Mouse (Mus musculus) adrenal gland, adult 2 months (tissue): ENCODE data around the gene Casc1. TPM values are rescaled to one million over a fixed set of nuclear protein-coding genes. Genes with fewer than 3 reads are reported as not detected.

Experiments used
- DNase-seq: peaks from one replicate; pipeline ENCODE4 v3.0.0; 2021
- long read RNA-seq: library from polyadenylated mRNA; stranded (forward); transcript quantifications from one replicate; pipeline ENCODE4 v2.0.0, GENCODE M21; 2021
- polyA plus RNA-seq: library from polyadenylated mRNA; depleted of rRNA; stranded (reverse); fragments of >200 nt; gene quantifications from 2 replicates; pipeline ENCODE4 v1.2.3, GENCODE M21; 2012; rRNA removed
- total RNA-seq, 2 experiments: library from RNA; stranded (reverse); gene quantifications; 2 replicates each; pipeline ENCODE4 v1.2.3; 2021

The Casc1 gene
- total RNA-seq (under 1 TPM; 0.61 to 0.79 TPM), polyA plus RNA-seq (0.02 and 0.18 TPM in 2 replicates)
- long read RNA-seq = 0 reads

DNA sequence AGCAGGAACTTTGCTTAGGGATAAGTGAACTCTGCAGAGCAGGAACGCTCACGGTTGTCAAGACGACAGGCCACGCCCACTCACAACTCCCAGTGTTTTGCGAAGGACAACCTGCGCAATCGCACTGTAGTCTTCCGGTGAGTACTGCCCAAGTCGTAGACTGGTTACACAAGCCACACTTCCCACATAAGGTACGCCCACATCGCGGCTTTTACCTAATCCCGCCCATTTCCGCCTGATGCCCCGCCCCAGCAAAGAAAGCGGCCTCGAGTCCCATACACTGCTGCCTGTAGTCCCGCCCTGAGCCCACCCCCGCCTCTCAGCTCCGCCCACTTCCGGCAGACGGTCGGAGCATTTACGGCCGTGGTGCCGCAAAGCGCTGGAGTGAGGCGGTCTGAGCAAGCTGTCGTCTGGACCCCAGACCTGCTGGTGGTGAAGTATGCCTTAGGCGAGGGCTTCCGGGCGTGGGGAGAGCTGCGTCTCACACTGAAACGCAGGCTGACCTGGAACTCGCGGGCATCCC is at the start of gene Casc1, which contains the start of gene Etfrf1:
TSS of gene Casc1 (minus strand) at position 190 of the 523 bp plus-strand sequence.
TSS of gene Etfrf1 (plus strand) at position 319 of the 523 bp plus-strand sequence.
- DNase-seq = peak; percentile 99

DNA sequence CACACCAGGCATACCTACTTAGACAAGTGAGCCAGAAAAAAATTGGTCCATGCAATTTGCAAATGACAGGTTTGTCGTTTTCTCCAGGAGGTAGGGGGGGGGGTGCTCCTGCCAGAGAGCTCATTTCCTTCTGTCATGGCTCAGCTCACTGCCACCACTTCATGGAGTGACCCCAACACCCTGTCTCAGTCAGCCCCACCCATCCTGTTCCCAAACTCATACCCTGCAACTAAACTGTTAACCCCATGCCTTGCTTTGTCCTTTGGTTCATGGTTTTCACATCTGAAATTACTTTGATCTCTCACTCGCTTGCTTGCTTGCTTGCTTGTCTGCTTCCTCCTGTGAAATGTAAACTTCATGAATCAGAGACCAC is 45.9 kb upstream of the Casc1 start:
- DNase-seq = no peak

DNA sequence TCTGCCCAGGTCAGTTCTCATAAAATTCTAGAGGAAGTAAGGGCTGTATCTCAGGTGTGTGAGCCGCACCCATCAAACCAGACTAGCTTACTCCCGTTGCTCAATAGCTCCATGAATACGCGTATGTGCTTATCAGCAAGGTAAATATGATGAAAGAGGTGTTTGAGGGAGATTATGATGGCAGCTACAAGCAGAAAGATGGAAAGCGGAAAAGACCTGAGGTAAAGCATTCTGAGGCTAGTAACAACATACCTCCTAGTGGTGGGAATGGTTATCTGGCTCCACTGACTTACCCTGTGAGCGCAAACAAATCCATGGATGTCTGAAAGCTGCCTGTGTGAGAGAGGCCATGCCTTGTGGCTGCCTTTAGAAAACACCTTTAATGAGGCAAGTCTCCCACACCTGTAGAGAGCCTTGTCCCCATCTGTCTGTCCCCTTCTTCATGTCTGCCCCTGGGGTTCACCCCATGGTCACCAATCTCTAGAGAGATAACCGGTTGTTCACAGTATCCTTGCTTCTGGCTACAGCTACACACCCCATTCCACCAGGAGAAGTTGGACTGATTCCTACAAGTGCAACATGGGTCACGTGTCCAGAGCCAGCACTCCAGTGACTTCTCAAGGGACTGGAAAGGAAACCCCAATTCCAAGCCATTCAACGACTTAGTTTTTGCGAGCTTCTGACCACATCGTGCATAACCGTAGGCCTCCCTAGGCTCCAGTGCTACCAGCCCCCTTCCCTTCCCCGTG is 45.3 kb upstream of the Casc1 start:
- DNase-seq = peak; percentile 17

DNA sequence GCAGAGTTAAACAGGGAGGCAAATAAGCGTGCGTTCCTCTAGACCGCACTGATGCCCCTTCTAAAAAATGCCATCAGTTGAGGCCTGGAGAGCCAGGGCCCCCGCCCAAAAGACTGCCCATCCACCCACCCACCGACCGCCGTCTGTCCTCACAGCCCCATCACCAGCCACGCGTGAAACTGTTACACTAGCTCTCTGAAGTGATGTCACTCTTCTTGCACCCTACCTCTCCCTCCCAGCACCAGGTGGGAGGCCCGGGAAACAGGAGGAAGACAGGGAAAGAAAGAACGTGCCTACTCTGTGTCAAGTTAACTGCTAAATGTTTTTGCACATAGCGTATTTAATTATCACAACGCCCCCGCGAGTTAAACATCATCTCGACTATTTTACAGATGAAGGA is 40.0 kb upstream of the Casc1 start:
- DNase-seq = no peak

DNA sequence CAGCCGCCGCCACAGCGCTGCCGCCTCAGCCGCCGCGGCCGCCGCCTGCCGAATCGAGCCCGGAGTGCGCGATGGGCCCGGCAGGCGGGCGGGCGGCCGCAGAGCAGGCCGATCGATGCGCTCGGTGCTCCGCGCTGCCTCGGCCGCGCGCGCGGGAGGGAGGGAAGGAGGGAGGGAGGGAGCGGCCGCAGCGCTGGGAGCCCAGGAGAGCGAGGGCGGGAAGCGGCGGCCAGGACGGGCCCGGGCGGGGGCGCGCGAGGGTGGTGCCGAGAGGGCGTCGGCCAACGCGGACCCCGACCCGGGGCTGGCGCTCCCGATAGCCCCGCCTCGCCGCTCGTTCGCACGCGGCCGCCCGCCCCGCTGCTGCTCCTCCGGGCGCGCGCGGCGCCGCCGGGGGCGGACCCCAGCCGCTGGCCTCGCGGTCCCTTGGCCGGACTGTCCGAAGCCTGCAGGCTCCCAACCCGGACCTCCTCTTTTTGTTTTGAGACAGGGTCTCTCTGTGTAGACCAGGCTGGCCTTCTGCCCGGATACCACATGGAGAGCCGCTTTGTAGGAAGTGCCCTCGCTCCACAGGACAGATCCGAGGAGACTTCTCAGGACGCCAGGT is 39.5 kb upstream of the Casc1 start, which contains the start of gene Kras:
TSS of gene Kras (minus strand) at position 55 of the 607 bp plus-strand sequence.
- peak; percentile 97 for DNase-seq

DNA sequence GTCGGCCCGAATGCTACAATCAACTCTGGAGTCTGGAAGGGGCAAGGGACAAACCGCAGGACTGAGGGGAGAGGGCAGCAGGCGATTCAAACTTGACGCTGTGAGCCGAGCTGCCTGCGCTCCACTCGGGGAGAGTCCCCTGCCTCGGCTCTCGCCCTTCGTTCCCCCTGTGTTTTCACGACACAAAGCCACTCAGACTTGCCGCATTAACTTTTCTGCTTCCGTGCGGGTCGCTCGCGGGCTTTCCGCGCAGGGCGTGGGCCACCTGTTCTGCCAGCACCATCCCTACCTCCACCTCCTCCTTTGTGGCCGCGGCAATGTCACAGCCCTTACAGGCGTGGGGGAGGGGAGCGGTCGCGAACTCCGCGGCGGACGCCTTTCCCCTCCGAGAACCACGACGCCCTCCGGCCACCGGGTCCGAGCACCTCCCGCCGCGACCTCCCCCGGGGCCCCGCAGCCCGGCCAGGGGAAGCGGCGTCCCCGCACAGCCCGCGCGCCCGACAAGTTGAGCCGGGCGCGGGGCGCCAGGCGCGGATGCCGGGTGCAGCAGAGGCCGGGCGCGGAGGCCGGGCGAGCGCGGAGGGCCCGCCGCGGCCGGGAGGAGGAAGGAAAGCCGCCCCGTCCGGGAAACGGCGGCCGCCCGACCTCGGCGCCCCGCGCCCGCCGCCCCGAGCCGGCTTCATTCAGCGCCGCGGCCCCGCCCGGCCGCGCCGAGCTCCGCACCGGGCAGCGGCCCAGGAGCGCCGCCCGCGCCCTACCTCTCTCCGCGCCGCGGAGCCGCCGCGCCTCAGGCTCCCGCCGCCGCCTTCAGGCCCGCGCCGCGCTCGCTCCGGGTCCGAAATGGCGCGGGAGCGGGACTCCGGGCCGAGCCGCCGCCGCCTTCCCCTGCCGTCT is 38.7 kb upstream of the Casc1 start:
- peak; percentile 73 for DNase-seq

DNA sequence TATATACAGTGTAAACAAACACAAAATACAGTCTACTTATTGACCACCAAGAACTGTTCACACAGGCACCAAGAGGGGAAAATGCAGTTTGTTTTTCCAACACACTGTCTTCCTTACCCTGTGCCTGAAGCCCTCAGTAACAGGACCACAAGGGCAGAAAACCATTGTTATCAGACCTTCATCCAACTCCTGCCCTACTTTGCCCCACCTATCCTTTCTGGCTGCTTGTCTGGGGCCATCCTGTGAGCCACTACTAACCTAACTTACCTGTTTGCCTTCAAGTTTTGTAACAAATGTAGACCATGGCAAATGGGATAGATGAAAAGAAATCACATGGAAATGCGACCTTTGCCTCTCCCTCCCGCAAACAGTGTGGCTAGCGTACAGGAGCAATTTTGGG is 37.1 kb upstream of the Casc1 start:
- peak; percentile 6 for DNase-seq

DNA sequence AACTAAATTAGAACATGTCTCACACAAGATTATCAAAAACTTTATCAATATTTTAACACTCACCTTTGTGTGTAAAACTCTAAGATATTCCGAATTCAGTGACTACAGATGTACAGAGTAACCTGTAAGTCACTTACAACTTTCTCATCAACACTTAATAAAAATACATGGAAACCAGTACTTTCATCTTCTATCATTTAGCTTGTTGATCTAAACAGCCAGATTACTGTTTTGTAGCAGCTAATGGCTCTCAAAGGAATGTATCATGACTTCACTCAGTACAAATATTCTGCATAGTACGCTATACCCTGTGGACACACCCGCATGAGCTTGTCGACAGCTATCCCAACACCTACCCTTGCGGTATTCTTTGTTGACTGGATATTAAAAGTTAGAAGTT is 36.0 kb upstream of the Casc1 start:
- no peak for DNase-seq

DNA sequence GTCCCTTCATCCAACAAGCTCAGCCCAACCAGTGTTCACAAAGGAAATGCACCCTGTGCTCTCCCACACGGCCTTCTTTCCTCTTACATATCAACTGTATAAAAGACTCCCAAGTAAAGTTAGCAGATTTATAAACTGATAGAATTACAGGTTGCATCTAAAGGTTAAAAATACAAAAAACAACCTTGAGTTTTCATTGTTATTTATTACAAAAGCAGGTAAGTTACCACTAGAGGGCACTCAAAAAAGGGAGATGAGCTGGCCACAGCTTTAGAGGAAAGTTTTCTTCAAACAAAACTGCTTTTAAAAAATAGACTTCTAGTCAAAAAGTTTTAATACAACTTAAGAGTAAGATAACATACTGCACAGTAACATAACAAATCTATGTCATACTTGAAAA is 31.7 kb upstream of the Casc1 start:
- DNase-seq = no peak

DNA sequence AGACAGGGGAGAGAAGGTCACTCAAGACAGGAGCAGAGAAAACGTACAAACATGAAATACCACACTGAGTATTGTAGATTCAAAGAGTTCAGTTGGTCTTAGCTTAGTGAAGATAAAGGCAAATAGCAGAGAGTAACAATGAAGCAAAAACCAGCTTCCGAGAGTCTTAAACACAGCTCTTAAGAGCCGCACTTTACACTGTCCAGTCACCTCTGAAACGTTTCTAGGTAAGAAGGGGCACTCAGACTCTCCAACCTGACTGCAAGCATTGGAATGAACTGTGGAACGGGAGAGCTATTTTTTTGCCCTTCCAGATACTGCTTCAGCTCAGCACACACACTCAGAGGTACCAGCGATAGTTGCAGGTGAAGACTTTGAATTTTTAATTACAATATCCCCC is 29.5 kb upstream of the Casc1 start:
- DNase-seq = no peak

DNA sequence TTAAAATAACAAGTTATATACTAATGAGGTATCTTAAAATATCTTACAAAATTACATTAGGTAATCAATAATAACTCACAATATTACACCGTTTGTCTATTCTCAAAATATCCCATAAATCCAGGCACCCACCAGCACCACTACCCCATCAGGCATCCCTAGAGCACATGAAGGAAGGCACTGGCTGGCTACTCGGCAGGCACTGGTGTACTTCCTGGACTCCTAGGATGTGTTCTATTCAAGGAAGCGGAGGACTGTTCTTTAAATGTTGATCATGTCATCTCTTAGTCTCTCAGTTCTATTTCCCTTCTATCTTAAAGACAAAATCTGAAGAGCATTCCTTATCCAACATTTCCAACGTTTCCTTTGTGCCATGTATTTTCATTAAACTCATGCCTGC is 26.3 kb upstream of the Casc1 start:
- DNase-seq = no peak

DNA sequence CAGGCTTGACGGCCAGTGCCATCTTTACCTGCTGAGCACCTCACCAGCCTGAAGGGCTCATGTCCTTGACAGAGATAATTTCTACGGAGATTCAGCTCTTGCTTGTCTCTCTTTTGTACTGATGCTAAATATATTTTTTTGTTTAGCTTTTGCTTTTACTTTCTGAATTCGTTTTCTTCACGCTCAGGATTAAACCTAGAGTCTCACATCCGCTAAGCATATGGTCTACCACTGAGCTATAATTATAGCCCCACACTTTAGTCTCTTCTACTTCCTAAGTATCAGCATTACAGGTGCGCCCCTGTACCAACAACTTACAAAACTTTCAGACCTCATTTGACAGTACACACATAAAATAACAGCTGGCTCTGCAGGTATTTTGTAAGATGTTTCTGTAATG is 24.6 kb upstream of the Casc1 start:
- no peak for DNase-seq

DNA sequence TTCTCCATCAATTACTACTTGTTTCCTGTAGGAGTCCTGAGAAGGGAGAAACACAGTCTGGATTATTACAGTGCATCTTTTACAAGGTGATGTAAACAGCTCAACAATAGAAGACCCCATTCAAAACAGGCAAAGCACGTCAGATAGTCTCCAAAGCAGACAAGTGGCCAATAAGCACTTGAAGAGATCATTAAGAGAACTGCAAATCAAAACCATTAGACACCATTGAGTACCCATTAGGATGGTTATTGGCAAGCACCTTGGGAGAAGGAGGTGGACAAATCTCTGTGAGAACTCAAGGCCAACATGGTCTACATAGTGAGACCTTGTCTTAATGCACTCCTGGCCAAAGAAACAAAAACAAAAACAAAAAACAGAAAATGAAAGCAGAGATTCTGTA is 23.6 kb upstream of the Casc1 start:
- no peak for DNase-seq

DNA sequence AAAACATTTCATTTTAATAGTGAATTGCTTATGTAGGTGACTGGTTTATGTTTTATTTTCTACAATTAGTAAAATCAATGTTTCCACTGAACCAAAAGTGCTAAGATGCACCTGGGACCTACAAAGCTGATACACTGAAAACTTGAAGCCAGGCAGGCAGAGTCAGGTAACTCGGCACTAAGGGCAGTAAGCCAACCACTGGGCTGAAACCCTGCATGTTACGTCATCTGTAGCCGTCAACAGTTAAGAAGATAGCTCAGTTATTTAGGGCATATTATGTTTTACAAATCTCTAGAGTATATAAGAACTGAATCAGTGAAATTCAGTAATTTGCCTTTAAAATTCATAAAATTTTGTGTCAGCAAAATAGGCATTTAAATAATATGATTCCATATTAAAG is 15.5 kb upstream of the Casc1 start:
- DNase-seq = no peak

DNA sequence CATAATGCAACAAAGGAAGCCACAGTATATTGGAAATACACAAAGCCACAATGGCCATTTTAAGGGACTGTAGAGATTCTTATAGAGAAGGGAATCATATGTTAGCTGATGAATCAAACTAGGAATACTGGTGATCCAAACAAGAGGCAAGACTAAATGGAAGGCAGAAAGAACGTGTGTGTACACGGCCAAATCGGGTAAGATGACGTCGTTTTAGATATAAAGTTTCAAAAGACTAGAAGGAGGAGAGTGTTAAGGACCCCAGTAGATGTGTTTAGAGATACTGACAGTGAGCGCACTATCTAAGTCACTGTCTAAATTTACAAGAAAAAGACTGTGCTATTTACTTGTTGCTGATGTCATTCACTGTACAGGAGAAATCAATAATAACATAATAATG is 13.4 kb upstream of the Casc1 start:
- DNase-seq = no peak

DNA sequence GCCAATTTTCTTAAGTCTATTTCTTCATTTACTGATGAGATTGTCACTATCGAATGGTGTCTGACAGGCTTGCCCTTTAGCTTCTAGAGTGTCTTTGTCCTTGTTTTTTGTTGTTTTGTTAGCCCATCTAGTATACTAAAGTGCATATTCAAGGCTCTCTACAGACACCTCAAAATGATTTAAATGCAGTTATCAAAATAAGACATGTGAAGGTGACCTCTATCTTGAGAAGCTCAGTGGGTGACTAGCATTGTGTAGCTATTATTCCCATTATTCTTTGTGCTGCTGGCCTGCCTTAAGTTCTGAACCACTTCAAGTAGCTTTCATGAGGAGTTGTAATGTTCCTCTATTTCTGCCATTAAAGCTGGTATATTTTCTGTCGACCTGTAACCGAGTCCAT is 5.0 kb upstream of the Casc1 start:
- no peak for DNase-seq

DNA sequence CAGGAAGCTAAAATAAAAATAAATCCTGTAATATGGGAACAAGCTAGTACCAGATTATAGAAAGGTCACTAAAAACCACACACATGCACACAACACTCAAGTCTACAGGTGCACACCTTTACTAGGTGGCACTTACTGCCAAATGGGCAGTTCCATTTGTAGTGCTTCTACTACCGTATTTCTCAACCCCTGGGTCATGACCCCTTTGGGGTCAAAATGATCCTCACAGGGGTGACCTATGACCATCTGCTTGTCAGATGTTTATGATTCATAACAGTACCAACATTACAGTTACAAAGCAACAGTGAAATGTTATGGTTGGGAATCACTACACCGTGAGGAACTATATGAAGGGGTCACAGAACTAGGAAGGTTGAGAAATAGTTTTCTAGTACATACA is 3.1 kb upstream of the Casc1 start:
- DNase-seq = no peak

DNA sequence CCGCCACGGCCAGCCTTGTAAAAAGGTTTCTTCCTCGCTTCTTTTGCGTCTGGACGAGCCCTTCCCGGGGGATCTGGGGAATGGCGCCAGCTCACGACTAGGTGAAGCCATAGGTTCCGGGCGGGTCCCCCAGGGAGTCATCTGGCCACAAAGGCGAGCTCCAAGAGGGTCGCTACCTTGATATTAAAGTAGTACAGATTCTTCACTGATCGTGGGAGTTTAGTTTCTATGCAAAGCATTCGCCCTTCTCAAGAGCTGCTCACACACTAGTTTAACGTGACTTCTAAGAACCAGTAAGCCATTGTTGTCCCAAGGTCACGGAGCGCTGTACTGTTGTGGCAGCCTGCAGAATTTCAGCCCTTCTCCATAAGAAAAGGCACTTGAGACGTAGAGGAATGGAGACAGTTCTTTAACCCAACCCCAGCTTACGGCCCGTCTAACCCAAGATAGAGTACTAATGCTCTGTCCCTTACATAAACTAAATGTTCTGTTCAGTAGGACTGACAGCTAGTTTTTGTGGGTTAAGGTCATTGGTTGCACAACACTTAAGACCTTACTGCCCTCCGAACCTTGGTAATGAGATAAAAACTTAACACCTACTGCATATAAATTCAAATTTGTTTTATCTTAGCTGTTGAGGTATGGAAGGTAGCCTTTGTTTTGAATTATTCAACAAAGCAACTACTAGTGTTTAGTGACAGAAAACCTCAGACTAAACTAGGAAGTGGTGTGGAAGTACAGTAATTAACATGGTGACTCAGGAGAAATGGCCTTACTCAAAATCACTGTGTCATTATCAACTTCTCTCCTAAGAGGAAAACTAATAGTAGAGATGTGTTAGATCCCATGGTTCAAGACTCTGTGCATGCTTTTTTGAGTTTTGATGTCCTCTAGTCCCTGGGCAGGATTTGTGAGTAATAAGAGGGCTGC is 836 bp upstream of the Casc1 start:
- peak; percentile 33 for DNase-seq

DNA sequence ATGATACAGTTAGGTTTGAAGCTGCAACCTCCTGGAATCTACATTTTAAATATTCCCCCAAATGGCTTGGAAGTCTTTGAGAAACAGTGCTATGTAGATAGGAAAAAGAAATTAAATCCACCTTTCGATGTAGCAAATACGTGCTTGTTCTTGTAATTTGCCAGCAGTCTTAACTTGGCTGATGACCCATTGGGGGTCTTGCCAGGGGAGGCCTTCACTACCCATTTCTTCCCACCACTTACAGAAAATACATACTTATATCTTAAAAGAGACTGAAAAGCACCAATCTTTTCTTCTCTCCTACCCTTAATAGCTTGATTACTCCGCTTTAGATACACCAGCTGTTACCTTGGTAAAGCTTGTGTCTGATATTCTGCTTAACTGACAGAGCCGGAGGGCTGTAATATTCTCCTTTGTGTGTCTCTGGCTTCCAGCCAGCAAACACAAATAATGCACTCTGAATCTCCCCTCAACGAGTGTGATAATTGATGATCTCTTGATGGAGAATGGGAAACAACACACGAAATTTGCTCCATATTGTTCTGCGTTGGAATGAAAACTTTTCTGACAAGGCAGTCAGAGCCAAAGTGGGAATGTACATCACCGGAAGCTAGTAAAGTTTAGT is 637 bp downstream of the Casc1 start:
- DNase-seq = no peak

DNA sequence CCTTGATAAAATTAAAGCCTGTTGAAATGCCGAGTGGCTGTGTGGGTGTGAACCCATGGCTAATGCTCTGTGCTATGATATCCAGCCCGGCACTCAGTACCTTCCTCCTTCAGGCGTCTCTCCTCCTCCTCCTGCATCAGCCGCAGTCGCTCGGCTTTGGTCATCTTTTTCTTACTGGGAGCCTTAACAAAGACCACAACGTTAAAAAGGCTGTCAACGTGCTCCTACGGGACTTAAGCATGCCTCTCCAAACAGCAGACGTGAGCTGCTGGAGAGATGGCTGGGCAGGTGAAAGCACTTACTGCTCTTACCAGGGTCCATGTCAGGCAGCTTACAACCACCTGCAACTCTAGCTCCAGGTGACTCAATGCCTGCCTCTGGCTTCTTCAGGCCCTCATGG is 5.7 kb downstream of the Casc1 start:
- no peak for DNase-seq

DNA sequence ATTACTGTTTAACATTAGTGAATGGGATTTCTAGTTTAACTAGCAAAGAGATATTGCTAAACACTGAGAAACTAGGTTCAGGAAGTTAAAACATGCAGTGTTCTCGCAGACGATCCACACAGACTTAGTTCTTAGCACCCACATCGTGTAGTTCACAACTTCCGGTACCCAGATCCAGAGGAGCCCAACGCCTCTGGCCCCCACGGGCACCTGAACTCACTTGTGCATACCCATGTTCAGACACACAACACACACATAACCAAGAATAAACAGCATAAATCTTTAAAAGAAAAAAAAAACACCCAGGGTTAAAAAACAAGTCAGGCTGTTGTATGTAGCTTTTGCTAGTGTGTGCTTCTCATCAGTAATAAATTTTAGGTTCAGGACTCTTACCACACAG is 6.4 kb downstream of the Casc1 start:
- DNase-seq = no peak
